Mouse (Mus musculus) B cell, adult 62 days (primary cell): ENCODE results near the gene Atp6v0e2. TPM values are rescaled to one million over a fixed set of nuclear protein-coding genes. Genes with fewer than 3 reads are reported as not detected.

ENCODE experiments used
- total RNA-seq: library from RNA; stranded (reverse); gene quantifications from 4 replicates; pipeline ENCODE4 v1.2.4, GENCODE M21; 2023

The Atp6v0e2 gene
- total RNA-seq, result 0.60 to 1.6 TPM (median 0.81 TPM) in 3 of 4 replicates, not detected in the other

GRCm38 (mm10) chr6:48537105-48537954 is at the start of gene Atp6v0e2:
Gene Atp6v0e2 (plus strand): TSS chr6:48537615.

GRCm38 (mm10) chr6:48554280-48555103 is 17.1 kb downstream of the Atp6v0e2 start, which contains the start of gene Lrrc61:
Gene Lrrc61 (plus strand): TSS chr6:48554796.

GRCm38 (mm10) chr6:48572572-48573061 is 35.2 kb downstream of the Atp6v0e2 start, which contains the start of gene Rarres2:
Gene Rarres2 (minus strand): TSS chr6:48572789.

GRCm38 (mm10) chr6:48589194-48589750 is 51.9 kb downstream of the Atp6v0e2 start, which contains the start of gene Gm45021:
Gene Gm45021 (plus strand): TSS chr6:48589610.

Other genes starting within 250 kb of the Atp6v0e2 start
- gene Krba1, start 142.0 kb upstream of the Atp6v0e2 start, total RNA-seq, result 23.7 to 25.7 TPM (median 24.7 TPM) in 4 replicates
- gene Zfp467, start 91.8 kb upstream of the Atp6v0e2 start, total RNA-seq, result 3.5 to 6.8 TPM (median 6.4 TPM) in 4 replicates
- 0.06 to 0.39 TPM (median 0.09 TPM) in 3 of 4 replicates, not detected in the other for gene Sspo, start 89.4 kb upstream of the Atp6v0e2 start, total RNA-seq
- gene Lrrc61, start 17.2 kb downstream of the Atp6v0e2 start, total RNA-seq, result 37.3 to 57.1 TPM (median 41.3 TPM) in 4 replicates
- gene Rarres2, start 35.2 kb downstream of the Atp6v0e2 start, total RNA-seq, result 0.86 to 0.88 TPM in 2 of 4 replicates, not detected in the others
- not detected in 4 replicates for gene Gm45021, start 52.0 kb downstream of the Atp6v0e2 start, total RNA-seq
- 5.2 to 8.7 TPM (median 7.0 TPM) in 4 replicates for gene Repin1, start 56.3 kb downstream of the Atp6v0e2 start, total RNA-seq
- gene Gm44965, start 56.3 kb downstream of the Atp6v0e2 start, total RNA-seq, result 3.2 to 4.3 TPM in 2 of 4 replicates, not detected in the others
- gene Zfp775, start 64.4 kb downstream of the Atp6v0e2 start, total RNA-seq, result 2.6 to 7.6 TPM (median 3.5 TPM) in 4 replicates
- 0.15 TPM in 1 of 4 replicates, not detected in the others for gene AI854703, start 89.1 kb downstream of the Atp6v0e2 start, total RNA-seq
- gene Gimap8, start 109.6 kb downstream of the Atp6v0e2 start, total RNA-seq, result 120 to 134 TPM (median 126 TPM) in 4 replicates
- gene Gimap9, start 138.5 kb downstream of the Atp6v0e2 start, total RNA-seq, result 43.3 to 49.9 TPM (median 44.9 TPM) in 4 replicates
- gene Gimap4, start 146.9 kb downstream of the Atp6v0e2 start, total RNA-seq, result 125 to 156 TPM (median 132 TPM) in 4 replicates
- 1,215 to 1,315 TPM (median 1,252 TPM) in 4 replicates for gene Gimap6, start 170.6 kb downstream of the Atp6v0e2 start, total RNA-seq
- gene Gm28053, start 181.0 kb downstream of the Atp6v0e2 start, total RNA-seq, result 34.6 to 42.0 TPM (median 40.8 TPM) in 4 replicates
- gene Gimap7, start 181.0 kb downstream of the Atp6v0e2 start, total RNA-seq, result 85.1 to 98.1 TPM (median 90.2 TPM) in 4 replicates
- 111 to 129 TPM (median 124 TPM) in 4 replicates for gene Gimap1, start 201.4 kb downstream of the Atp6v0e2 start, total RNA-seq
- 100 to 107 TPM (median 105 TPM) in 4 replicates for gene Gimap5, start 208.6 kb downstream of the Atp6v0e2 start, total RNA-seq
- 155 to 167 TPM (median 164 TPM) in 4 replicates for gene Gimap3, start 233.2 kb downstream of the Atp6v0e2 start, total RNA-seq